Mouse (Mus musculus): ENCODE measurements at regions not wholly inside any gene's neighbourhood (a gene's known extent, or its start where the extent isn't known, plus 50 kb on each side); places are given as distances from the start of the nearest gene placed in this dataset.

DNA sequence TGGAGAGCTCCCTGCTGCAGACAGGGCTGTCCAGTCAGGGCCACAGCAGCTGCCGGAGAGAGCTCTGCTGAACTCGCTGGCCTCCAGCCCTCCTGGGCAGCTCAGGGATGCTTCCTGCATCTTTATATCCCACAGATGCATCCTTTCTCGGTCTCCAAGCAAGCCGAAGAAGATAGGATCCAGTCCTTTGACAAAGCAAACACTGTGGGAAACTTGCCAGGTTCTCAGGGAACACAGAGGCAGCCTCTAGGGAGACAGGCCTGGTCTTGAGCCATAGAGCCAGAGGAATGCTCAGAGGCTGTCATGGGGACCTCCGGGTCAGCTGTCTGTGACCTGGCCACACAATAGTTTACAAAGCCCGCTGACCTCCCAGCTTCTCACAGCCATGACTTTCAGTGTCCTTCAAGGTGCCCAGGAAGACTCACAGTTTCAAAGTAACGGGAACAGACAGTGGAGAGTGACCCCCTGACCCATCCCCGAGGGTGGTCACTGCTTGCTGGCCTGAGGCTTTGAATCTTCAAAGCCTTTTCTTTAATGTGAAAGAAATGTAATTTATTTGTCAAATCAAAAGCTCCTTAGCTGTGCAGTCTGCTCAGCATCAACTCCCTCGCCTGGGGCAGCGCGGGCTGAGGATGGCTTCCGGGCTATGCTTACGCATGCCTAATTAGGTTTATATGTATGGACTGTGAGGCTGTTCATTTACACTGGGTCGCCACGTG lies 157.8 kb upstream of the Lrfn2 start:
- TF ChIP-seq GATA1 (IDR thresholded peaks at IDR 0.05; ENCODE audit: borderline replicate concordance, low read length), result no peak
- TF ChIP-seq FLI1 (IDR thresholded peaks at IDR 0.05; ENCODE audit: low read length), result no peak

Measured in megakaryocyte, embryonic 14.5 days (primary cell).